Mouse (Mus musculus) thymus, adult 18-20 months (tissue): ENCODE results near the gene Ppp1r37.
"Not testable (repeated sequence)": the region's sequence is repeated elsewhere in the genome, so short reads cannot be mapped to it uniquely, and the experiment has no call there.

Source experiments
- DNase-seq, 2 experiments: peaks; one replicate each; pipeline ENCODE4 v3.0.0; 2022; ENCODE audit warnings: mixed read lengths in 2 of 2

Ppp1r37 gene

GRCm38 (mm10) chr7:19562643-19563410, at the start of gene Ppp1r37:
TSS of gene Ppp1r37 (minus strand) at chr7:19563076.
- no peak for DNase-seq

DNA sequence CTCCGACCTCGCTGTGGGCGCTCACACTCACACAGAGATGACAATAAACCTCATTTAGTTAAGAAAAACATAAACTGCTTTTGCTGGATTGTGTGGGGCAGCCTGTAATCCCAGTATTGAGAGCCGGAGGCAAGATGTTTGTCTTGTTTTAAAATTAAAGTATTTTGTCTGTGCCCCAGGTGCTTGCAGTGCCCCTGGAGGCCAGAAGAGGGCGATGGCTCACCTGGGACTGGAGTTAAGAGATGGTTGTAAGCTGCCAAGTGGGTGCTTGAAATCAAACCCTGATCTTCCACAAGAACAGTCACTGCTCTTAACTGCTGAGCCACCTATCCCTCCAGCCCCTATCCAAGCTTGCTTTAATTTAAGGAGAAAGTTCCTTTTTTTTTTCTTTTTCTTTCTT, 48.1 kb upstream of the Ppp1r37 start:
- DNase-seq: no peak

DNA sequence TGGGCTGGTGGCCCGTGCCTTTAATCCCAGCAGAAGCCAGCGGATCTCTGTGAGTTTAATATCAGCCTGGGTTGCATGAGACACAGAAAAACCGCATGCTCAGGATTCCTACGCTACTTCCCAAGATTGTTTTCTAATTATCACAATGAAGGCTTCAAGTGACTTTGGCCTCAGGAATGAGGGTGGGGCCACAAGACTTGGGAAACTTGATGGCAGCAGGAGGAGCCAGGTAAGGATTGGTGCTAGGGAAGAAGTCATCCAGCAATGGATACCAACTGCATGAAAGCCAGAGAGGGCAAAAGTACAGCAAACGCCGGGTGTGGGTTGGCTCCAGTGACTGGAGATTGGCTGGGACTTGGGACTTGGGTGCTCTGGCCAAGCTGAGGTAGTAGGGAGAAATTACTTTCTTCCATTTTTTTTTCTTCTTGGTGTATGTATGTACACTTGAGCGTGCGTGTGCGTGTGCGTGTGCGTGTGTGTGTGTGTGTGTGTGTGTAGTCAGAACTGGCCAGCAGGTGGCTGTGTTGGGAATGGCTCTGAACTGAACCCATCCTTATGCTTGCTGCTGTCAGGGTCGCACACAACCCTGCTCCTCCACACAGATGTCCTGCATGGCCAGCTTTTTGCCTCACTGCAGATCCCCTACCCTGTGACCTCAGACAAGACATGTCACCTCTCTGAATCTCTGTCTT, 46.9 kb upstream of the Ppp1r37 start:
- DNase-seq: no peak

- DNase-seq: no peak
Measured at GRCm38 (mm10) chr7:19607291-19607690, 44.4 kb upstream of the Ppp1r37 start.

- DNase-seq: not testable (repeated sequence)
Measured at GRCm38 (mm10) chr7:19604606-19605214, 41.8 kb upstream of the Ppp1r37 start.

DNA sequence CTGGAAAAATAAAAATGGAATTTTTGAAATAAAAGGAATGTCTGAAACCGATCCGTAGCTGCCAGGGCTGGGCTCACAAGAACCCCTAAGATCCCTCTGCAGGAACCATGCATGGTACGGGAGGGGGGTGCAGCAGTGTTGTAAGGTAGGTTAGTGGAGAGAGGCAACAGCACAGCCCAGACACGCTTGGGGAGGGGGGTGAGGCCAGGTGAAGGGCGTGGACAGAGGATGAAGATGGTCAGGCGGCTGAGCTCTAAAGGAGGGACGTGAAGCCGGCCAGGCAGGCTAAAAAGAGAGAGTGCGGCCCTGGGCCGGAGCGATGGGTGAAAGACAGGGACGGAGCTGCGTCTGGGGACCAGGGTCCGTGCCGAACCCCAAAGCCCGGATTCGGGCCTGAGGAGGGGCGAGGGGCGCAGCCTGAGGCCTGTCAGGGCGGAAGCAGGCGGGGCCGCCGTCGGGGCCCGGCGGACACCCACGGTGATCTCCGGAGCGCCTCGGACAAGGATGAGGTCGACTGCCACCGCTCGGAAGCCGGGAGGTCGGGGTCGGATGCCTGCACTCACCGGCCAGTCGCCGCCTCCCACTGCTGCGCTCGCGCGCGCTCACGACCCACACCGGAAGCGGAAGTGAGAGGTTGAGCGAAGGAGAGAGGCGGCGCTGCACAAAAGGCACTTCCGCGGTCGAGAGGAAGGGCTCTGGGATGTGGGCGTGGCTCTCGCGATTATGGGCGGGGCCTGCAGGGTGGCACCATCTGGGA, 41.2 kb upstream of the Ppp1r37 start, which contains the start of gene Clasrp:
Gene Clasrp (minus strand): TSS at position 638 of the 757 bp plus-strand sequence.
- peak; percentile 93 to 95 for DNase-seq

DNA sequence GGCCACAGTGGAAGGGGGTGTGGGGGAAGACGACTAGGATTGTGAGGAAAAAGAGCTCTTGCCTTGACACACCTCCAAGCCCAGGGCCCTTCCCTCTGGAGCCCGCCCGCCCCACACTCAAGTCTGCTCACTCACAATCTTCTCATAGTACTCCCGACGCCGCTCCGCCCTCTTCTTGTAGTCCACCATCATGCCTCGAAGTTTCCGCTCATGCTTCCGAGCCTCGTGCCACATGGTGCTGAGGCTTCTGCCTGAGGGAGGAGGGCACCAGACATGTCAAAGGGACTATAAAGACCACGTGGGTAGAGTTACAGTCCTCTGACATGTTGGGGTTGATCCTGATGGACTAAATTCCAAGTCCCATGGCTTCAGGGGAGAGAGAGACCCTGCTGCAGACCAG, 40.2 kb upstream of the Ppp1r37 start:
- DNase-seq: no peak

- no peak for DNase-seq
Measured at GRCm38 (mm10) chr7:19600562-19600961, 37.7 kb upstream of the Ppp1r37 start.

DNA sequence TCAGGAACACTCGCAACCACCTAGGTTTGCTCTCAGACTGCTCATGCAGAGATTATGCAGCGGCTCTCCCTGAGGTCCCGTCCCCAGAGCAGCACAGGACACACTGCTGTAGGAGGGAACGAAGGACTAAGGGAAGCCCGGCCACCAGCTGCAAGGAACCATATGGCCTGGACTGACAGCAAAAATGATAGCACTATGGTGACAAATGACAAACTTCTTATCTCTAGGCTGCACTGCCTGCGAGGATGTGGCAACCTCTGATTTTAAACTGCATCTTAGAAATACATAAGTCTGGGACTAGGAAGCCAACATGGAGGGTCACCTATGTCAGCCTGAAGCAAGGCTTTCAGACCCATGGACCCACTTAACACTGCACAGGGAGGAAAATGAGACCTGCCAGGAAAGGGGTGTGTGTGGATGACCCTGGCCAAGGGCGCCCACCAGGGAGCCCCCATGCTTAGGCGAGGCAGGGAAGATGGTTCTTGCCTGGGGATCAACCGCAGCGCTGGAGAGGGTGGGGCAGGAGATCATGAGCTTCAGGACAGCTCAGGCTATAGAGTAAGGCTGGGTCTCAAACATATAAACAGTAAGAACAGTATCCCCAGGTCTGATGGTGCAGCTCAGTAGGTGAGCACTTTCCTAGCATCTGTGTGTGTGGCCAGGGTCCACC, 30.3 kb upstream of the Ppp1r37 start:
- DNase-seq: no peak

- DNase-seq: peak in 1 of 2 experiments; percentile 51
Measured at GRCm38 (mm10) chr7:19589917-19590316, 27.0 kb upstream of the Ppp1r37 start.

- DNase-seq: no peak
Measured at GRCm38 (mm10) chr7:19589207-19589606, 26.3 kb upstream of the Ppp1r37 start.

- DNase-seq: no peak
Measured at GRCm38 (mm10) chr7:19586269-19586668, 23.4 kb upstream of the Ppp1r37 start.

GRCm38 (mm10) chr7:19580634-19581033, 17.8 kb upstream of the Ppp1r37 start:
- DNase-seq: no peak

DNA sequence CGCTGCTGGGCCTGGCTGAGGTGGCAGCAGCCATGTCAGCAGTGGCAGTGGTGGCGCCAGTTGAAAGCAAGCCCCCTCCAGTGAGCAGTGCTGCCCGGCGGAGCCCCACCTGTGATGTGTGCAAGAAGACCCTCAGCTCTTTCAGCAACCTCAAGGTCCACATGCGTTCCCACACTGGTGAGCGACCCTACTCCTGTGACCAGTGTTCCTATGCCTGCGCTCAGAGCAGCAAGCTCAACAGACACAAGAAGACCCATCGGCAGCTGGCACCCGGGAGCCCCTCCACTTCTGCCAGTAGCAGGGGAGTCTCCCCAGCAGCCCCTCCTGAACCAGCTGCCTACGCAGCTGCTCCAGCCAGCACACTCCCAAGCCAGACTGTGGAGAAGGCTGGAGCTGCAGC, 16.9 kb upstream of the Ppp1r37 start:
- no peak for DNase-seq

- no peak for DNase-seq
Measured at GRCm38 (mm10) chr7:19578436-19578835, 15.6 kb upstream of the Ppp1r37 start.

DNA sequence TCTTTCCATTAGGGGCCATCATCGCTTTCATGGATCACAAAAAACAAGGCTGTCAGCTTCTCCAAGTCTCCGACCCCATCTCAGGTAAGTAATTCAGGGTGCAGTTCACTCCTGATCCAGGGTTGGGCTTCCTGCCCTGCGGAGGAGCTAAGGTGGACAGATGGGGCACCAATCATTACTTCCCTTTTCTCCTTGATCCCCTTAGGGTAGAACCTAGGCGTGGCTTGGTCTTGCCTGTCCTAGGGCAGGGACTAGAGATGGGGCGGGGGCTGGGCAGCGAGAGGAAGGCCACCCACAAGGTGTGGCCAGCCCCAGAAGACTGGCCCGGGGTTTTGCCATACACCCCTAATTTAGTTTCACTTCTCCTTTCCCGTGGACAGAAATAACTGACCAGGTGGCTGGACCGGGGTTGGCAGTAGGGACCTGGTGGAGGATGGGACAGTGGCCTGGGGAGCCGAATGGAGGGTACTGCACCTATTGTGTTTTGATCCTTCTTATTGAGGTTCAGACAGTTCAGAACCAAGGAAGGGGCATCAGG, 15.1 kb upstream of the Ppp1r37 start:
- DNase-seq: no peak

DNA sequence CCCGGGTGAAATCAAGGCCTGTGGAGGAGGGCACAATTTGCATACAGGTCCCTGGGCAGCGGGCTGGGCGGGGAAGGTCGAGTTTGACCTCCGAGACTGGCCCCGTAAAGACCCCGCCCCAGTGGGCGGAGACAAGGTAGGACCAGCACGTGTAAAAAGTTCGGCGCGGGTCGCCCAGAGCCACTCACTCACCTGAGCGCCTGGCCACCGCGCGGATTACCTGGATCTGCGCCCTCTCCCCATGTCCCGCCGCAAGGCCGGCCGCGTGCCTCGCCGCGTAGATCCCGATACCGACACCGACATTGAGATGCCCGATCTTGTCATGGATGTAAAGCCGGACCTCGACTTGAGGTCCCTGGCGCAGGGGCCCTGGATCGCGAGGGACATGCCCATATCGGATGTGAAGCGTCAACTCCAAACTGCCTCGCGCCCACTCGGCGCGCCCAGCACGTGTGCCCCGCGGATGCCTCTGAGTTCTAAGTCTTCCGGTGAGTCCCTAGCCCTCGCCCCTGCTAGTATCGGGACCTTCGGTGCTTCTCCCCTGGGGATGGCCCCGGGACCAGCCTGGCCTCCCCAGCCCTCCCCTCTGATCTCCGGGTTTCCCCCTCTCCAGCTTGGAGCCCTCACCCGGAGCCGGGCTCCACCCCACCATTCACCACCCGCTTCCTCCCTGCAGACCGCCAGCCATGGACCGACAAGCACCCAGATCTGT, 14.4 kb upstream of the Ppp1r37 start, which contains the start of the genes Zfp296 and Gemin7:
Gene Zfp296 (plus strand): TSS at position 147 of the 712 bp plus-strand sequence.
Gene Gemin7 (minus strand): TSS at position 455 of the 712 bp plus-strand sequence.
- DNase-seq: no peak

GRCm38 (mm10) chr7:19575559-19575958, 12.7 kb upstream of the Ppp1r37 start:
- no peak for DNase-seq

DNA sequence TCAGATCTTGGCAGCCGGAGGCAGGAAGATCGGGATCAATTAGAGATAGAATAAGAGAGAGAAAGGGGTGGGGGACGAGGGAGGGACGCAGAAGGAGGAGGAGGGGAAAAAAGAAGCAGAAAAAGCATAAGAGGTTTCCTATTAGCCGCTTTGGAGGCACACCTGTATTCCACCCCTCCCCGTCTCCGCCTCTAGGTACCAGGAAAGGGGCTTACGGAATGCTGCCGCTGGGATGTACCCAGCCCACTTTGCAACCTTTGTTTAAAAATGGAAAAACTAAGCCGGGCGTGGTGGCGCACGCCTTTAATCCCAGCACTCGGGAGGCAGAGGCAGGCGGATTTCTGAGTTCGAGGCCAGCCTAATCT, 10.9 kb upstream of the Ppp1r37 start:
- no peak for DNase-seq

DNA sequence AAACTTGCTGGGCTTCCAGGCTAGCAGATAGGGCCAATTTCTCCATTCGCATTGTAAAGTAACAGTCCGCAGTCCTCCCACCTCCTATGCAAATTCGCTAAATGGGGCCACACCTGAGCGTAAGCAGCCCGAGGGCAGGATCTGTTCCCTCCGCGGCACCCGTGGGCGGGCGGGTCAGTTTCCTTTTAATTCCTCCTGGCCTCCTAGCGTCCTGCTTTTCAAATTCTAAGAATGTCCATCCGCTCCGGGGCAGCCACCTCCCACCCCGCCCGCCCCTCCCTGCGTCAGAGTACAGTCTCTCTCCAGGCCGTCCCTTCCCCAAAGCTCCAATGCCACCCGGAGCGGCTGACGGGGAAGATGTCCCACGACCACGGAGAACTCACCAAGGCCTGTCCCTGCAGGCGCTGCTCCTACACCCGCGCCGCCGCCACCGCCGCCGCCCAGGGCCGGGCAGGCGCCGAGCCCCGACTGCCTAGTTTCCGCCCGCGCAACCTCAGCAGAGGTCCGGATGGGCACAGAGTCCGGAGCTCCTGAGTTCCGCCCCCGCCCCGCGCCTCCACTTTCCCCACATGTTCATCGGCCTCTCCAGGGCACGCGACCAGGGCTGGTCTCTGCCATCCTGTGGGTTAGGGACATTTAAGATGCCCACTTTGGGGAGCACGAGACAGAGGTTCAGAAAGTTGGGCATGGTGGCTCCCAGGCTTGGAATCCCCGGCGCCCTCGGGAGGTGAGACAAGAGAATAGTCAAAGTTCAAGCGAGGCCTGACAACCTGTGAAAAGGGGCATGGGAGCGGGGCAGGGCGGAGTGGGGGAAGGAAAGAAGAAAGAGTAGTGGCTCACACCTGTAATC, 10.3 kb upstream of the Ppp1r37 start:
- peak; percentile 62 to 67 for DNase-seq
